Mouse (Mus musculus): ENCODE data around the gene Sun1.

GRCm38 (mm10) chr5:139229716-139230115, 29.3 kb downstream of the Sun1 start:
- TF ChIP-seq POLR2A (IDR thresholded peaks at IDR 0.05; ENCODE audit: control insufficient read depth, low read depth, low read length) (no peak), CTCF (IDR thresholded peaks at IDR 0.05; ENCODE audit: control insufficient read depth, insufficient read depth, insufficient replicate concordance, low read depth, low read length) (no peak)
